Mouse (Mus musculus) forebrain, embryonic 12.5 days (tissue): ENCODE data around the gene Mindy4. TPM values are rescaled to one million over a fixed set of nuclear protein-coding genes. Genes with fewer than 3 reads are reported as not detected.

Source experiments
- ATAC-seq: fragments of 200-750 bp; cut with Nextera tagmentation; 2 replicates; pipeline ENCODE4 v1.8.0; 2017; ENCODE audit warnings: moderate TSS enrichment; ENCODE audit not compliant: low FRiP score
- H3K27ac ChIP-seq: fragments of 300-500 bp; sonication (generic); 2 replicates; pipeline ENCODE4 v1.5.1; 2016; ENCODE audit warnings: mild to moderate bottlenecking
- H3K27me3 ChIP-seq: fragments of 300-500 bp; sonication (generic); 2 replicates; pipeline ENCODE4 v1.6.1; 2016; ENCODE audit warnings: mild to moderate bottlenecking
- H3K36me3 ChIP-seq: fragments of 300-500 bp; sonication (generic); replicated peaks from 2 replicates; pipeline ENCODE4 v1.6.1; 2016; ENCODE audit warnings: mild to moderate bottlenecking
- H3K4me1 ChIP-seq: fragments of 300-500 bp; sonication (generic); 2 replicates; pipeline ENCODE4 v1.6.1; 2016
- H3K4me2 ChIP-seq: fragments of 300-500 bp; sonication (generic); 2 replicates; pipeline ENCODE4 v1.6.1; 2016; ENCODE audit warnings: mild to moderate bottlenecking, moderate library complexity
- H3K4me3 ChIP-seq: fragments of 300-500 bp; sonication (generic); replicated peaks from 2 replicates; pipeline ENCODE4 v1.5.1; 2016; ENCODE audit warnings: mild to moderate bottlenecking
- H3K9ac ChIP-seq: fragments of 300-500 bp; sonication (generic); 2 replicates; pipeline ENCODE4 v1.6.1; 2016; ENCODE audit warnings: mild to moderate bottlenecking
- H3K9me3 ChIP-seq: fragments of 300-500 bp; sonication (generic); 2 replicates; pipeline ENCODE4 v1.6.1; 2016
- WGBS: fragments of 180-500 bp; shearing (Covaris S2); methylation state at CpG from one replicate; pipeline ENCODE4 v1.1.7; 2016; 5-methylcytosine and 5-hydroxymethylcytosine counted together
- polyA plus RNA-seq: library from polyadenylated mRNA; unstranded; fragments of >200 nt; fragmentation: Nextera tagmentation; extraction: Ambion mirVana; gene quantifications from 2 replicates; pipeline ENCODE4 v1.2.1, GENCODE M21; 2016

Gene Mindy4
- polyA plus RNA-seq, 1 experiment from 2014 or later = 20.6 TPM

GRCm38 (mm10) chr6:55341688-55342087 lies 138.5 kb downstream of the Mindy4 start:
- no peak overlapping the region for H3K4me3 ChIP-seq
- H3K9ac ChIP-seq = no peak overlapping the region
- H3K9me3 ChIP-seq = no peaks in the 10 kb centered on the region
- peaks cover 3% of the 10 kb centered on the region; the same call in 1 of the 2 replicates for H3K27me3 ChIP-seq
- H3K4me1 ChIP-seq = no peaks in the 10 kb centered on the region; the same call in 1 of the 2 replicates
- WGBS = 31% methylated on average over 5 of the region's 5 CpGs
- no peak overlapping the region for H3K27ac ChIP-seq
- H3K4me2 ChIP-seq = no peak overlapping the region
- no peaks in the 10 kb centered on the region for H3K36me3 ChIP-seq
- no peak for ATAC-seq

- Histone ChIP-seq H3K36me3 (no peaks in the 10 kb centered on the region), H3K4me3 (no peak overlapping the region), H3K27ac (no peak overlapping the region), H3K4me2 (no peak overlapping the region), H3K9ac (no peak overlapping the region), H3K4me1 (no peaks in the 10 kb centered on the region), H3K27me3 (peaks cover 3% of the 10 kb centered on the region; the same call in 1 of the 2 replicates), H3K9me3 (no peaks in the 10 kb centered on the region)
- no peak; the same call in 1 of the 2 replicates for ATAC-seq
- WGBS = 78% methylated on average over 9 of the region's 9 CpGs
Measured at GRCm38 (mm10) chr6:55342328-55342727, 139.1 kb downstream of the Mindy4 start.

DNA sequence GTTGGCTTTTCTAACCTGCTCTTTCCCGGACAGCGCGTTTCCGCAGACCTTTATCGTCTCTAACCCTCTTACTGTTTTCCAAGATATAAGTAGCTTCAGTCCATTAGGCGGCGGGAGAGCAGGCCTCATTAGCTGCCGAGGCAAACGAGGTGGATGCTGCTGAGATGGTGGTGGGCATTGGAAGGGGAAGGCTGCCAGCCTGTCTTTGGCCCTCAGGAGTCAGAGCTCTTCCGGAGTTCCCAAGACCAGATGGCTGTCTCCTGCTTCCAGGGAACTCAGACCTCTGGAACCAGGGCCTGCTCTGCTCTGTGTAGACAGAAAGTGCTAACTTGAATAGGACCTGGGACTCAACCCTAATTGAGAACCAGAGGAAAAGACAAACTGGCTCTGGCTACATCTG lies 140.3 kb downstream of the Mindy4 start:
- no peak overlapping the region for H3K9ac ChIP-seq
- no peak overlapping the region for H3K27ac ChIP-seq
- WGBS = 77% methylated on average over 10 of the region's 10 CpGs
- no peak for ATAC-seq
- no peaks in the 10 kb centered on the region for H3K4me1 ChIP-seq
- no peaks in the 10 kb centered on the region for H3K9me3 ChIP-seq
- no peak overlapping the region for H3K4me2 ChIP-seq
- 0 out of 2 replicates have a peak, but pooled peaks cover 2% of the 10 kb centered on the region for H3K27me3 ChIP-seq
- H3K4me3 ChIP-seq = no peak overlapping the region
- H3K36me3 ChIP-seq = no peaks in the 10 kb centered on the region

DNA sequence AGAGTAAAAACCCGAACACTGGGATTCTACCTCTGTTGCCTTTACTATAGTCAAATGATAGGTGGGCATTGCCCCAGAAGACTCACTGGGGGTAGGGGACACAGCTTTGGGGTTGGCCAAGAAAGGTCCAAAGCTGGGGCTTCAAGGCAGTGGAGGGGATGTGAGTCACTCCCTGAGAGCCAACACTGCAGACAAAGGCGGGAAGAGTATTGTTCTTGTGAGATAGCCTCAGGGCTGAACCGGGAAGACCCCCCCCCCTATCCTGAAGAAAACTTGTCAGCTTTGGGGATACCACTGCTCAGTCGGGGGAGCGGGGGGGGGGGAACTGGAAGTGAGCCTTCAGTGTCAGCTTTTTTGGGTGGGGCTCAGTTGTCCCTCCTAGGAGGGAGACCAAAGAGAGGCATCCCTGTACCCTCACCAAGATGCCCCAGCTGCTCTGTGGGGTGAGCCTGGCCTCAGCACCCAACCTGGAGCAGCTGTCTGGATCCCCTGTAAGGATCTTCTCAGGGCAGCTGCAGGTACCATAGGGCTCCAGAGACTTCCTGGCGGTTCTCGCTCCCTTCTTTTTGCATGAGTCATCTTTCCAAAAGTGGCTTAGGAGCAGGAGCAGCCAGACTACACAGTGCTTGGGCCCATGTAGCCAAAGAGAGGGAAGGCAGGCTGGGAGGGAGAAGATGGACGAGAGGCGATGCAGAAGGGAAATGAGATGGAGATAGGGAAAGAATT lies 141.3 kb downstream of the Mindy4 start:
- H3K4me1 ChIP-seq = no peaks in the 10 kb centered on the region
- H3K36me3 ChIP-seq = no peaks in the 10 kb centered on the region
- H3K9me3 ChIP-seq = no peaks in the 10 kb centered on the region
- no peak overlapping the region for H3K4me3 ChIP-seq
- no peaks in the 10 kb centered on the region for H3K27me3 ChIP-seq
- WGBS = 86% methylated on average over 9 of the region's 9 CpGs
- H3K27ac ChIP-seq = no peak overlapping the region
- ATAC-seq = no peak
- H3K4me2 ChIP-seq = no peak overlapping the region
- H3K9ac ChIP-seq = no peak overlapping the region

DNA sequence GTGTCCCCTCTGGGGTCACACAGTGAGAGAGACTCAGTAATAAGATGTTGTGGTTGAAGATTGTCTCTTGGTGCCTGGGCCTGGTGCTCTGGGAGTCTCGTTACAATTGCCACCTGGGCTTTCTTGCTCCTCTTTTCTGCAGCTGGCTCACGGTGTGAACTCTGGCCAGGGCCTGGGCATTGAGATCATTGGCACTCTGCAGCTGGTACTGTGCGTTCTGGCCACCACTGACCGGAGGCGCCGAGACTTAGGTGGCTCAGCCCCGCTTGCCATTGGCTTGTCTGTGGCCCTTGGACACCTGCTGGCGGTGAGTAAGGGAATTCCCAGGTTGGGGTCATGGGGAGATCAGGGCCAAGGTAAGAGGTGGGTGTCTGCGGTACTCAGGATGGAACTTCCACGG lies 142.1 kb downstream of the Mindy4 start:
- H3K9me3 ChIP-seq = 0 out of 2 replicates have a peak, but pooled peaks cover 5% of the 10 kb centered on the region
- no peaks in the 10 kb centered on the region for H3K4me1 ChIP-seq
- WGBS = 89% methylated on average over 10 of the region's 10 CpGs
- no peak for ATAC-seq
- H3K9ac ChIP-seq = no peak overlapping the region
- H3K27ac ChIP-seq = no peak overlapping the region
- no peak overlapping the region for H3K4me2 ChIP-seq
- H3K27me3 ChIP-seq = no peaks in the 10 kb centered on the region
- no peaks in the 10 kb centered on the region for H3K36me3 ChIP-seq
- H3K4me3 ChIP-seq = no peak overlapping the region

DNA sequence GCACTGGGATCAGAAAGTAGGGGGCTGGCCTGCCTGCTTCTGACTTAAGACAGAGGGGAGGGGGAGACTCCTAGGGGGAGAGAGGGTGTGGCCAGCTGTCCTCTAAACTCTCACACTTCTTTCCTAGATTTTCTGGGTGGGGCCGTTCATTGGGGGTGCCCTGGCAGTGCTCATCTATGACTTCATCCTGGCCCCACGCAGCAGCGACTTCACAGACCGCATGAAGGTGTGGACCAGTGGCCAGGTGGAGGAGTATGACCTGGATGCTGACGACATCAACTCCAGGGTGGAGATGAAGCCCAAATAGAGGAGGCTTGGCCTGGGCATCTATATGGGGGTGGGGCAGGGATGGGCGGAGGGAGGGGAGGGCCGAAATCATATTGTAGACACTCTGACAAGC lies 143.3 kb downstream of the Mindy4 start:
- no peak overlapping the region for H3K4me3 ChIP-seq
- no peak overlapping the region for H3K27ac ChIP-seq
- no peak overlapping the region for H3K4me2 ChIP-seq
- no peaks in the 10 kb centered on the region for H3K36me3 ChIP-seq
- 87% methylated on average over 7 of the region's 7 CpGs for WGBS
- no peaks in the 10 kb centered on the region for H3K27me3 ChIP-seq
- 0 out of 2 replicates have a peak, but pooled peaks cover 5% of the 10 kb centered on the region for H3K9me3 ChIP-seq
- H3K9ac ChIP-seq = no peak overlapping the region
- ATAC-seq = no peak
- no peaks in the 10 kb centered on the region for H3K4me1 ChIP-seq

GRCm38 (mm10) chr6:55347711-55348571 lies 144.8 kb downstream of the Mindy4 start:
- no peak overlapping the region for H3K4me3 ChIP-seq
- 0 out of 2 replicates have a peak, but pooled peaks cover 5% of the 10 kb centered on the region for H3K9me3 ChIP-seq
- H3K27me3 ChIP-seq = no peaks in the 10 kb centered on the region
- H3K27ac ChIP-seq = no peak overlapping the region
- H3K9ac ChIP-seq = no peak overlapping the region
- no peaks in the 10 kb centered on the region for H3K4me1 ChIP-seq
- no peak overlapping the region for H3K4me2 ChIP-seq
- WGBS = 83% methylated on average over 5 of the region's 5 CpGs
- no peak for ATAC-seq
- H3K36me3 ChIP-seq = no peaks in the 10 kb centered on the region

- no peak overlapping the region for H3K4me3 ChIP-seq
- no peak overlapping the region for H3K27ac ChIP-seq
- no peak overlapping the region for H3K4me2 ChIP-seq
- WGBS = 87% methylated on average over 4 of the region's 4 CpGs
- no peaks in the 10 kb centered on the region for H3K4me1 ChIP-seq
- no peaks in the 10 kb centered on the region for H3K27me3 ChIP-seq
- no peak for ATAC-seq
- H3K36me3 ChIP-seq = no peaks in the 10 kb centered on the region
- no peak overlapping the region for H3K9ac ChIP-seq
- 0 out of 2 replicates have a peak, but pooled peaks cover 5% of the 10 kb centered on the region for H3K9me3 ChIP-seq
Measured at GRCm38 (mm10) chr6:55349231-55349630, 146.0 kb downstream of the Mindy4 start.

DNA sequence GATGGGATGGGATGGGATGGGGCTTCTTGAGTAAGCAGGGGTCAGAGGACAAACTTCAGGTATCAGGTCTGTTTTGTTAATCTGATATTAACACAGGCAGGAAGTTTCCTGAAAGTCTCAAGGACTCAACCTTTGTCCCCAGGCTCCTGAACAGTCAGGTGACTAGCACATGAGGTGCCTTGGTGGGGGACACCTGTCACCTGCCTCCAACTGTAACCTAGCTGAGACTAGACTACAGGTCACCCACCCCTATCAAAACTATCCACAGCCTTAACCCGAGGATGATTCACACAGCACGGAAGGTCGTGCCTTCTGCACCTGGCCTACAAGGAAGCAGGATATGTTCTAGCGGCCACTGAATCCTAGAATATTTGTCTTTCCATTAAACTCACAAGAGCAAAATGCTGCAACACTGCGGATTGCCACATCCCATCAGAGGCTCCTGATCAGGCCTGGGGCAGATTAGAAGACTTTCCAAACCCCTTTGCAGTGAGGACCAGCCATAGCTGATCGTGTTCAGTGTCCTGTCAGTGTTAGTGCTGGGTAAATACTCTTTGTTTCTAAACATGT lies 147.3 kb downstream of the Mindy4 start:
- WGBS = 89% methylated on average over 6 of the region's 6 CpGs
- ATAC-seq = no peak

DNA sequence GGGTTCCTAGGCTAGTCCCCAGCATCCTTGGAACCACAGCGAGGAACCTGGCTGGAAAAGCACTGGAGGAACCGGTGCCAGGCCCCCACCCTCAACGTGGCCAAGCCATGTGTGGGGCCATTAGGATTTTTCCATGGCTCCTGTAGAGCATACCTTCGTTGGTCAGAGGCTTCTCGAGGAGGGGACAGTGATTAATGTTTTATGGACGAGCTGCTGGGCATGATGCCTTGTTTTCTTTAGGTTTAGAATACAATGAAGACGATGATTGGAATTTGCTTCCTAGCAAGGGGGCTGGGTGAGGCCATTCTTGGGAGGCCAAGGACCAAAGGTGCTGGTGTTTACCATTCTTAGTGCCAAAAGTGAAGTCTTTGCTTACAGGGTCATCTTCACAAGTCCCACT lies 148.5 kb downstream of the Mindy4 start:
- H3K27me3 ChIP-seq = no peaks in the 10 kb centered on the region
- no peaks in the 10 kb centered on the region for H3K4me1 ChIP-seq
- 0 out of 2 replicates have a peak, but pooled peaks cover 5% of the 10 kb centered on the region for H3K9me3 ChIP-seq
- no peaks in the 10 kb centered on the region for H3K36me3 ChIP-seq
- H3K4me2 ChIP-seq = no peak overlapping the region
- 80% methylated on average over 7 of the region's 7 CpGs for WGBS
- H3K4me3 ChIP-seq = no peak overlapping the region
- no peak overlapping the region for H3K27ac ChIP-seq
- no peak overlapping the region for H3K9ac ChIP-seq
- no peak for ATAC-seq

More for the DNA sequence above, 147.3 kb downstream of the Mindy4 start:
- Histone ChIP-seq H3K27me3 (no peaks in the 10 kb centered on the region), H3K4me3 (no peak overlapping the region), H3K4me2 (no peak overlapping the region), H3K36me3 (no peaks in the 10 kb centered on the region), H3K27ac (no peak overlapping the region), H3K9me3 (0 out of 2 replicates have a peak, but pooled peaks cover 5% of the 10 kb centered on the region), H3K4me1 (no peaks in the 10 kb centered on the region), H3K9ac (no peak overlapping the region)

GRCm38 (mm10) chr6:55353711-55354445 lies 150.7 kb downstream of the Mindy4 start:
- Histone ChIP-seq H3K27me3 (no peaks in the 10 kb centered on the region), H3K4me3 (no peak overlapping the region), H3K4me2 (no peak overlapping the region), H3K4me1 (peaks cover 10% of the 10 kb centered on the region; the same call in 1 of the 2 replicates), H3K9ac (no peak overlapping the region), H3K27ac (no peak overlapping the region), H3K36me3 (no peaks in the 10 kb centered on the region), H3K9me3 (0 out of 2 replicates have a peak, but pooled peaks cover 5% of the 10 kb centered on the region)
- WGBS = 85% methylated on average over 12 of the region's 12 CpGs
- ATAC-seq = no peak
